Mouse (Mus musculus) midbrain, embryonic 10.5 days (tissue): Measurements from ENCODE around the gene Dgkb. TPM values are rescaled to one million over a fixed set of nuclear protein-coding genes. Genes with fewer than 3 reads are reported as not detected.

Experiments used
- DNase-seq: peaks from one replicate; pipeline ENCODE4 v3.0.0-alpha.2; 2017; ENCODE audit warnings: low spot score
- H3K27ac ChIP-seq: fragments of 300-500 bp; sonication (generic); replicated peaks from 2 replicates; pipeline ENCODE4 v1.5.1; 2016; ENCODE audit warnings: mild to moderate bottlenecking
- H3K27me3 ChIP-seq: fragments of 300-500 bp; sonication (generic); 2 replicates; pipeline ENCODE4 v1.6.1; 2016; ENCODE audit warnings: low read depth, mild to moderate bottlenecking; ENCODE audit not compliant: poor library complexity, severe bottlenecking
- H3K36me3 ChIP-seq: fragments of 300-500 bp; sonication (generic); 2 replicates; pipeline ENCODE4 v1.6.1; 2016; ENCODE audit warnings: mild to moderate bottlenecking, moderate library complexity
- H3K4me1 ChIP-seq: fragments of 300-500 bp; sonication (generic); 2 replicates; pipeline ENCODE4 v1.6.1; 2016
- H3K4me3 ChIP-seq: fragments of 300-500 bp; sonication (generic); 2 replicates; pipeline ENCODE4 v1.5.1; 2016; ENCODE audit warnings: mild to moderate bottlenecking, moderate library complexity
- H3K9me3 ChIP-seq: fragments of 300-500 bp; sonication (generic); replicated peaks from 2 replicates; pipeline ENCODE4 v1.6.1; 2016; ENCODE audit warnings: mild to moderate bottlenecking
- whole genome bisulfite sequencing: fragments of 180-500 bp; shearing (Covaris S2); methylation state at CpG from one replicate; pipeline ENCODE4 v1.1.7; 2016; 5-methylcytosine and 5-hydroxymethylcytosine counted together
- polyA plus RNA-seq: library from polyadenylated mRNA; unstranded; fragments of >200 nt; fragmentation: Nextera tagmentation; extraction: Ambion mirVana; gene quantifications from 2 replicates; pipeline ENCODE4 v1.2.1, GENCODE M21; 2016

Gene Dgkb
- polyA plus RNA-seq, 1 experiment from 2014 or later = 0.26 TPM

GRCm38 (mm10) chr12:38435364-38436130 lies 618.0 kb downstream of the Dgkb start:
- no peak for DNase-seq
- no peaks in the 10 kb centered on the region for H3K36me3 ChIP-seq
- H3K27ac ChIP-seq = no peak overlapping the region
- H3K27me3 ChIP-seq = no peaks in the 10 kb centered on the region
- H3K4me3 ChIP-seq = no peak overlapping the region
- peaks cover 7% of the 10 kb centered on the region; the same call in 1 of the 2 replicates for H3K4me1 ChIP-seq
- WGBS = 32% methylated on average over 10 of the region's 10 CpGs
- H3K9me3 ChIP-seq = no peaks in the 10 kb centered on the region

- peaks cover 7% of the 10 kb centered on the region; the same call in 1 of the 2 replicates for H3K4me1 ChIP-seq
- H3K27ac ChIP-seq = no peak overlapping the region
- H3K4me3 ChIP-seq = no peak overlapping the region
- H3K27me3 ChIP-seq = no peaks in the 10 kb centered on the region
- no peak for DNase-seq
- 52% methylated on average over 1 of the region's 1 CpGs for WGBS
- no peaks in the 10 kb centered on the region for H3K36me3 ChIP-seq
- no peaks in the 10 kb centered on the region for H3K9me3 ChIP-seq
These were observed 618.6 kb downstream of the Dgkb start for GRCm38 (mm10) chr12:38436131-38436436.

- no peaks in the 10 kb centered on the region for H3K27me3 ChIP-seq
- H3K27ac ChIP-seq = no peak overlapping the region
- H3K4me1 ChIP-seq = no peaks in the 10 kb centered on the region
- no peaks in the 10 kb centered on the region for H3K9me3 ChIP-seq
- no peaks in the 10 kb centered on the region for H3K36me3 ChIP-seq
- no peak overlapping the region for H3K4me3 ChIP-seq
- DNase-seq = no peak
- 81% methylated on average over 7 of the region's 7 CpGs for WGBS
These were observed 633.0 kb downstream of the Dgkb start for GRCm38 (mm10) chr12:38450323-38451087.

GRCm38 (mm10) chr12:38451677-38452076 lies 634.2 kb downstream of the Dgkb start:
- Histone ChIP-seq H3K27me3 (no peaks in the 10 kb centered on the region), H3K4me1 (no peaks in the 10 kb centered on the region), H3K36me3 (no peaks in the 10 kb centered on the region), H3K4me3 (no peak overlapping the region), H3K9me3 (no peaks in the 10 kb centered on the region), H3K27ac (no peak overlapping the region)
- no peak for DNase-seq
- whole genome bisulfite sequencing = 90% methylated on average over 3 of the region's 3 CpGs

GRCm38 (mm10) chr12:38468191-38468590 lies 650.7 kb downstream of the Dgkb start:
- H3K36me3 ChIP-seq = no peaks in the 10 kb centered on the region
- no peaks in the 10 kb centered on the region for H3K9me3 ChIP-seq
- no peaks in the 10 kb centered on the region for H3K27me3 ChIP-seq
- no peak overlapping the region for H3K4me3 ChIP-seq
- H3K4me1 ChIP-seq = no peaks in the 10 kb centered on the region
- no peak for DNase-seq
- H3K27ac ChIP-seq = no peak overlapping the region

- Histone ChIP-seq H3K36me3 (no peaks in the 10 kb centered on the region), H3K4me3 (no peak overlapping the region), H3K27ac (no peak overlapping the region), H3K27me3 (no peaks in the 10 kb centered on the region), H3K9me3 (no peaks in the 10 kb centered on the region), H3K4me1 (no peaks in the 10 kb centered on the region)
- DNase-seq = no peak
These were observed 651.1 kb downstream of the Dgkb start for GRCm38 (mm10) chr12:38468605-38469004.

- no peak overlapping the region for H3K27ac ChIP-seq
- H3K4me3 ChIP-seq = no peak overlapping the region
- H3K4me1 ChIP-seq = no peaks in the 10 kb centered on the region
- DNase-seq = no peak
- WGBS = 65% methylated on average over 2 of the region's 2 CpGs
- no peaks in the 10 kb centered on the region for H3K9me3 ChIP-seq
- H3K27me3 ChIP-seq = no peaks in the 10 kb centered on the region
- H3K36me3 ChIP-seq = no peaks in the 10 kb centered on the region
These were observed 679.7 kb downstream of the Dgkb start for GRCm38 (mm10) chr12:38497229-38497628.

GRCm38 (mm10) chr12:38500931-38501330 lies 683.4 kb downstream of the Dgkb start:
- no peaks in the 10 kb centered on the region for H3K27me3 ChIP-seq
- no peak overlapping the region for H3K4me3 ChIP-seq
- no peak for DNase-seq
- no peaks in the 10 kb centered on the region for H3K9me3 ChIP-seq
- H3K27ac ChIP-seq = no peak overlapping the region
- H3K4me1 ChIP-seq = no peaks in the 10 kb centered on the region
- WGBS = 83% methylated on average over 3 of the region's 3 CpGs
- H3K36me3 ChIP-seq = no peaks in the 10 kb centered on the region

- DNase-seq = no peak
These were observed 690.7 kb downstream of the Dgkb start for GRCm38 (mm10) chr12:38508195-38508594.

GRCm38 (mm10) chr12:38545431-38545830 lies 727.9 kb downstream of the Dgkb start:
- DNase-seq = no peak
- Histone ChIP-seq H3K4me3 (no peak overlapping the region), H3K4me1 (no peaks in the 10 kb centered on the region), H3K27me3 (no peaks in the 10 kb centered on the region), H3K9me3 (no peaks in the 10 kb centered on the region), H3K36me3 (no peaks in the 10 kb centered on the region), H3K27ac (no peak overlapping the region)
- WGBS = 76% methylated on average over 4 of the region's 4 CpGs

More at GRCm38 (mm10) chr12:38508195-38508594, 690.7 kb downstream of the Dgkb start:
- no peak overlapping the region for H3K27ac ChIP-seq
- no peak overlapping the region for H3K4me3 ChIP-seq
- WGBS = 43% methylated on average over 1 of the region's 1 CpGs
- no peaks in the 10 kb centered on the region for H3K4me1 ChIP-seq
- H3K36me3 ChIP-seq = no peaks in the 10 kb centered on the region
- H3K9me3 ChIP-seq = no peaks in the 10 kb centered on the region
- no peaks in the 10 kb centered on the region for H3K27me3 ChIP-seq

- no peak overlapping the region for H3K27ac ChIP-seq
- H3K9me3 ChIP-seq = no peaks in the 10 kb centered on the region
- no peak for DNase-seq
- H3K4me3 ChIP-seq = no peak overlapping the region
- no peaks in the 10 kb centered on the region for H3K27me3 ChIP-seq
- no peaks in the 10 kb centered on the region for H3K36me3 ChIP-seq
- WGBS = 87% methylated on average over 6 of the region's 6 CpGs
- H3K4me1 ChIP-seq = no peaks in the 10 kb centered on the region; the same call in 1 of the 2 replicates
These were observed 759.6 kb downstream of the Dgkb start for GRCm38 (mm10) chr12:38577141-38577540.

- Histone ChIP-seq H3K4me3 (no peak overlapping the region), H3K27ac (no peak overlapping the region), H3K4me1 (no peaks in the 10 kb centered on the region; the same call in 1 of the 2 replicates), H3K27me3 (no peaks in the 10 kb centered on the region), H3K9me3 (no peaks in the 10 kb centered on the region), H3K36me3 (no peaks in the 10 kb centered on the region)
- whole genome bisulfite sequencing = 71% methylated on average over 5 of the region's 5 CpGs
- DNase-seq = no peak
These were observed 761.8 kb downstream of the Dgkb start for GRCm38 (mm10) chr12:38579191-38579817.

GRCm38 (mm10) chr12:38586368-38586865 lies 768.9 kb downstream of the Dgkb start:
- H3K9me3 ChIP-seq = no peaks in the 10 kb centered on the region
- no peak overlapping the region for H3K27ac ChIP-seq
- 87% methylated on average over 4 of the region's 4 CpGs for WGBS
- H3K4me1 ChIP-seq = no peaks in the 10 kb centered on the region
- H3K36me3 ChIP-seq = no peaks in the 10 kb centered on the region
- no peak overlapping the region for H3K4me3 ChIP-seq
- DNase-seq = no peak
- no peaks in the 10 kb centered on the region for H3K27me3 ChIP-seq
